Mouse (Mus musculus): Measurements from ENCODE around the gene Apbb2.

The Apbb2 gene

DNA sequence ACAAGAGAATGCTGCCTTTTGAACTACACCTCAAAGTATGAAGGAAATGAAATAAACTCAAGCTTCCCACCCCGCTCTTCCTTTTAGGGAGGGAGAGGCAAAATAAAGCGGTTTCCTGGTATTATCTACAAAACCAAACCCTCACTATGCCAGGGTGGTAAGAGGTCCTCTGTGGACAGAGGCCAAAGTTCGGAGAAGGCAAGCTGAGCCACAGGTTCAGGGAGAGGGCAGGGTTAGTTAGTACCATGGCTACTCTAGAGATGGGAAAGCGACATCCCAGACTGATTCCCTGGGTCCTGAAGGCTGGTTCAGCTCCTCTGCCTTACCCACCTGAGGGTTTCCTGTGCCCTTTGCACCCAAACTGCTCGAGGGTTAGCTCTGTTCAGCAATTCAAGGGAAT lies 159.7 kb downstream of the Apbb2 start:
- in situ Hi-C loops (cut with MboI; ENCODE audit: low pct_unique_long_range_greater_than_20kb in 1 of 2, low sequenced_read_pairs in 2 of 2, unreplicated experiment in 1 of 2): no loop called here

DNA sequence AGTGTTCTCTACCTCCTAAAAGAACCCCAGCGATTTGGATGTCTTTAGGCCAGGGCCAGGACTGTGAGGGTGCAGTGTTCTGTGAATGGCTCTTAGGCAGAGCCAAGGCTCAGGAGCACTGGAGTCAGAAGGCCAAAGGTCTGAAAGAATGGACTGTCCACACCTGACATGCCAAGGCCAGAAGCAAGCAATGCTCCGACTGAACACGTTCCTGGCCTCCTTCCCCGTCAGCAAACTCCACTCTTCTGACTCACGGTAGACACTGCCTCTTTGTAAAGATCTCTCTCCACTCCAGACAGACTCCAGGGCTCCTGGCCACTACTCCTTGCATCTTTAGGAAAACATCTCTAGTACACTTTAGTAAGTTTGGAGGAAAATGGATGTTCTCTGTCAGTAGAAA lies 163.3 kb downstream of the Apbb2 start:
- in situ Hi-C loops (cut with MboI; ENCODE audit: low pct_unique_long_range_greater_than_20kb in 1 of 2, low sequenced_read_pairs in 2 of 2, unreplicated experiment in 1 of 2): no loop called here

DNA sequence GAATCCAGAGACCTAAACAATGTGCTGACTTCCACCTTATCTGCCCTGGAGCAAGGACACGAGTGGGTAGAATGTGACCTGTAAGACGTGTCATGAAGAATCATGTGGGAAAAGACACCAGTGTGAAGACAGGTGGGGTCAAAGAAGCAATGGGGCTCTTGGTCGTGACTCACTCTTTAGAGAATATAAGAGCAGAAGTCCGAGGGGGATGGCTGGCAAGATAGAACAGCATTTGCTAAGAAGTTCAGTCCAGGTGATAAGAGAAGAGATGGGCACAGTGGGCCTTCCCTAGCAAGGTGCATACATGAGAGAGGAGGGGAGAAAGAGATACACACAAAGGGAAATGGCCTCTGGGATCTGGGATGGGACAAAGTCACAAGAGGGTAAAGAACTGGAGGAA lies 163.8 kb downstream of the Apbb2 start:
- in situ Hi-C loops (cut with MboI; ENCODE audit: low pct_unique_long_range_greater_than_20kb in 1 of 2, low sequenced_read_pairs in 2 of 2, unreplicated experiment in 1 of 2): no loop called here

DNA sequence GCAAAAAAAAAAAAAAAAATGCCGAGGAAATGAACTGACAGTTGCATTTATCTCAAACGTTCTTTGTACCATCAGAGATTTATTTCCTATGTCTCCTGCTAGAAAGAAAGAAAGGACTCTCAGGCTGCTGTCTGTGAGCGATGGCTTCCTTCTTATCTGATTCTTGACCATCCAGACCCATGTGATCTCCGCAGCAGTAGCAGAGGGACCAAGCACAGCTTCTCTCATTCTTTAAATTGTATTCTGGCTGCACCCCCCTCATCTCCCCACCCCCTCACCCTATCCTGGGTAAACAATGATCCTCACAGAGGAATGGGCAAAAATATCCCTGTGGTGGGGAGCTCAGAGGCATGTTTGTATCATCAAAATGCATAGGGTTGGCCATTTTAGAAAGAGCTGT lies 165.5 kb downstream of the Apbb2 start:
- in situ Hi-C loops (cut with MboI; ENCODE audit: low pct_unique_long_range_greater_than_20kb in 1 of 2, low sequenced_read_pairs in 2 of 2, unreplicated experiment in 1 of 2): no loop called here

DNA sequence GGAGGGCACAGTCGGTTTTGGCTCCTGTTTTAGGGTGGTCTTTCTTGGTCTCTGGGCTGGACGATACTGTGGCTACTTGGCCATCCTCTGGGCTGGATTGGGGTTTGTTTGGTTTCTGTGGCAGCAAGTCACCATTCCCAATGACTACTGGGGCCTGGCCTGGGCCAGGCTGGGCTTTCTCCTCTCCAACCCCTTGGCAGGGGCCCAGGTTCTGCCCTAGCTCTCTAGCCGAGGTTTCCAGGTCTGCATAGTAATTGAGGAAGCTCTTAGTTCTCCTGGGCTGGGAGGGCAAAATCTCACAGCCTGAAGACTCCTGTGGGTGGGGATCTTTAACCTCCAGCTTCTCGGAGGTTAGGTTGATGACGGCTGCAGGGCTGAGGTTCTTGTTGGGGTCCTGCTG lies 167.0 kb downstream of the Apbb2 start:
- in situ Hi-C loops (cut with MboI; ENCODE audit: low pct_unique_long_range_greater_than_20kb in 1 of 2, low sequenced_read_pairs in 2 of 2, unreplicated experiment in 1 of 2): no loop called here

DNA sequence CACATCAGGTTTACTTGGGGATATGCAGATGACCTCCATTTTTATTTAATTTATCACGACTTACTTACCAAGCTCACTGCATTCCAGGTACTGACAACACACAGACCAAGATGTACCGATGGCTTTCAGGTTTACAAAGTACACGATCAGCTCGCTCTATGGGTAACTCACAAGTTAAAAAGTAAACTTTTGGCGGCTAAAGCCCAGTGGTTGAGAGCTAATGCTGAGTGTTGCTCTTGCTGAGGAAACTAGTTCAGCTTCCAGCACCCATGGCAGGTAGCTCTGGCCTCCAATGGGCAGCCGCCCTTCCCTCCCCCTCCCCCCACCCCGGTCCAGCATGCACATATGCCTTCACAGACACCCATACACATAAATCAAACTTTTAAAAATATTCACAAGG lies 173.1 kb downstream of the Apbb2 start:
- in situ Hi-C loops (cut with MboI; ENCODE audit: low pct_unique_long_range_greater_than_20kb in 1 of 2, low sequenced_read_pairs in 2 of 2, unreplicated experiment in 1 of 2): no loop called here

DNA sequence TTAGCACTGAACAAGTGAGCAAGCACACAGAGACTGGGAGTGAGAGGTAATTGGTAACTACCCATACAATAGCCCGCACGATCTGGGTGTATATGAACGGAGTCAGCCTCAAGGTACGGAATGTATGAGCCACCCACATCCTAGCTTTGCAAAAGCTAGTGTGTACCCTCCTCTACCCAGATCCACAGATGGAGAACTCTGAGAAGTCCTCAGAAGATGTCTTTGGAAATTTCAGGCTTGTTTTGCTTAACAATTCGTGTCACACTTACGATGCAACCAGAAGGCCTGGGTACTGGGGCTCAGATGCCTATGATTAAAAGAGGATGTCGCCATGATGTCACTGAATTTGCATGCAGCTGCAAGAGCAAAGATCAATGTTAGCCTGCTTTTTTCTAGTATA lies 176.3 kb downstream of the Apbb2 start:
- in situ Hi-C loops (cut with MboI; ENCODE audit: low pct_unique_long_range_greater_than_20kb in 1 of 2, low sequenced_read_pairs in 2 of 2, unreplicated experiment in 1 of 2): no loop called here

DNA sequence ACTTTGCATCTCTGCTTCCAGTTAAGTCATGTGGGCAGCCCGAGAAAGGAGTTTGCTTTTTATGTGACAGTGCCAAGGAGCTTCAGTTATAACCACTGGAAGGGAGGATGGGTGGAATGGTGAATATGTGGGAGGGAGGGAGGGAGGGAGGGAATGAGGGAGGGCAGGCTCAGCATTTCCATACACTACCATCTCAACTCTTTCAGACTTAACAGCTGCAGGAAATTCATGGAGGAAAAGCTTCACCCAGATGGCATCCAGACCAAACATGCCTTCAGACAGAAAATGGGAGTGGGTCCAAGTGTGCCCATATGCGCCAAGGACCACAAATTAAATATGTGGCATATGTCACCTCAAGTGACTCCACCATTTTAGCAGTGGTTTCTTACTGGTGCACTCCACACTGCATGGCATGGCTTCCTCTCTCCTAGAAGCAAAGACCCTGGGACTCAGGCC lies 181.8 kb downstream of the Apbb2 start:
- in situ Hi-C loops (cut with MboI; ENCODE audit: low pct_unique_long_range_greater_than_20kb in 1 of 2, low sequenced_read_pairs in 2 of 2, unreplicated experiment in 1 of 2): no loop called here

DNA sequence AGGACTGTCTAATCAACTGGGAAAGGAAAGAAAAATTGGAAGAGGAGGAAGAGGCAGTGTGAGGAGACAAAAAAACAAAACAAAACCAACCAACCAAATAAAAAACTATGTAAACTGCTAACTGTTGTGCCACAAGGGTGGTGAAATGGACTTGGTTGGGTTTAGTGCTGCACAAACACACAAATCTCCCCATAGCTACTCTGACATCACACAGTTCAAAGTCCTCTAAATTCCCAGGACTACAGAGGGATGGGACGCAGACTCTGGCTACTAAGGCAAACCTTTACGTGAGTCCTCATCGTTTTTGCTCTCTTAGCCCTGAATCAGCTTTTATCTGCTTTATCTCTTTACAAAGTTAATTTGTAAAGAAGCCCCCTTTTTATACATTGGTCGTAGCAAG lies 183.4 kb downstream of the Apbb2 start:
- in situ Hi-C loops (cut with MboI; ENCODE audit: low pct_unique_long_range_greater_than_20kb in 1 of 2, low sequenced_read_pairs in 2 of 2, unreplicated experiment in 1 of 2): no loop called here

DNA sequence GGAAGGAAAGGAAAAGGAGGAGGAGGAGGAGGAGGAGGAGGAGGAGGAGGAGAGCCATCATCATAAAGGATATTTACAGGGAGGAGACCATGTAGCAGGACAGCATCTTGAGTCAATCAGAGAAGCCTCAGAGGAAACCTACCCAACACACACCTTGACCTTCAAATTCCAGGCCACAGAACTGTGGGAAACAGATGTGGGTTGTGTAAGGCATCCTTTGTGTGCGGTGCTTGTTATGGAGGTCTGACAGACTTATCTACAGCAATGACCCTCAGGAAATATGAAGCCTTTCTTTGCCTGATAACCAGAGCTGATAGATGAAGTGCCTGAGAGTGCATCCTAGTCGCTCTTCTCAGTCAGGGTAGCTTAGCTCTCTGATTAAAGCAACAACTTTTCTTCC lies 189.5 kb downstream of the Apbb2 start:
- in situ Hi-C loops (cut with MboI; ENCODE audit: low pct_unique_long_range_greater_than_20kb in 1 of 2, low sequenced_read_pairs in 2 of 2, unreplicated experiment in 1 of 2): no loop called here

DNA sequence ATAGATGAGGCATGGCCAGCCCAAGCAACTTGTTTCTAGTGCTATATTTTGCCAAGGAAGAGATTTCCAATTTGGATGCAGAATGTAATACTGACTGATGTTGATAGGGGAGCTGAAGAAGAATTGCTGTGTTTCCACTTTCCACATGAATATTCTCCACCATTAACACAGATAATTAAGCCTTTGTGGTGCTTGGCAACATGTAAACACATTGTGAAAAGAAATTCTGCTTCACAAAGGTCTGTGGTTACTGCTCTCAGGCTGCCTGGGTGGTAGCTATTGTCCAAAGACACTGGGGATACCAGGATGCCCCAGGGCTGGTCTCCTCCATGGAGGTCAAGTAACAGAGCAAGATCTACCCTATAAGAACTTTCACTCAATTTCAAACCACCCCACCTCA lies 190.5 kb downstream of the Apbb2 start:
- in situ Hi-C loops (cut with MboI; ENCODE audit: low pct_unique_long_range_greater_than_20kb in 1 of 2, low sequenced_read_pairs in 2 of 2, unreplicated experiment in 1 of 2): no loop called here

DNA sequence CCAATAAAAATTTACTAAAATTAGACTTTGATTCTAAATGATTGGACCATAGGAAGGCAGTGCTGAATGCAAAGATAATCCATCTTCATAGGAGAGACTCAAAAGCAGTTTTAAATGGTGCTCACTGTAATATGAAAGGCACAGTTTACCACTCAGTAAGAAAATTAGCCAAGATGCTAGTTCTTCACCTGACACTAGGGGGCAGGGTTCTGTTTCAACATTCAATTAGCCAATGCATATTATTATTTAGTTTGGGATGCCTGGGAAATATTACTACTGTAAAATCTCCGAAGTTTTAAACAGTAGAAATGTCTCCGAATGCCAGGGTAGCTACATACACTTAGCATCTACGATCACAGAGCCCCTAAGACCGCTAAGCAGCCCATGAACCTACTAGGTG lies 194.7 kb downstream of the Apbb2 start:
- in situ Hi-C loops (cut with MboI; ENCODE audit: low pct_unique_long_range_greater_than_20kb in 1 of 2, low sequenced_read_pairs in 2 of 2, unreplicated experiment in 1 of 2): no loop called here

DNA sequence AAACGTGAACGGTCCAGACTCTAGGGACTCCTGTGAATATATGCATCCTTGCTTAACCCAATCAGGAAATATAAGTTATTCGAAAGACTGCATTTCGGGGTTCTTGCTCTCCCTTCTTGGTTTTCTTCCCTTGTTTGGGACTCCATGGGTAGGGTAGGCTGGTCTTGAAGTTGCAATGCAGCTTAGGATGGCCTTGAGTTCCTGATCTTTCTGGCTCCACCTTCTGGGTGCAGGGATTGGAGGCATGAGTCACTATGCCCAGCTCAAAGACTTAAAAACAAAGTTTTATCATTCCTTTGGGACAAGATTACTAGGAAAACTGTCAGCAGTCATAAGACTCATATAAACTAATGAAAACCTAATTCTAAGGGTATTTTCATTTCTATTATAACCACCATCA lies 195.1 kb downstream of the Apbb2 start:
- in situ Hi-C loops (cut with MboI; ENCODE audit: low pct_unique_long_range_greater_than_20kb in 1 of 2, low sequenced_read_pairs in 2 of 2, unreplicated experiment in 1 of 2): no loop called here

DNA sequence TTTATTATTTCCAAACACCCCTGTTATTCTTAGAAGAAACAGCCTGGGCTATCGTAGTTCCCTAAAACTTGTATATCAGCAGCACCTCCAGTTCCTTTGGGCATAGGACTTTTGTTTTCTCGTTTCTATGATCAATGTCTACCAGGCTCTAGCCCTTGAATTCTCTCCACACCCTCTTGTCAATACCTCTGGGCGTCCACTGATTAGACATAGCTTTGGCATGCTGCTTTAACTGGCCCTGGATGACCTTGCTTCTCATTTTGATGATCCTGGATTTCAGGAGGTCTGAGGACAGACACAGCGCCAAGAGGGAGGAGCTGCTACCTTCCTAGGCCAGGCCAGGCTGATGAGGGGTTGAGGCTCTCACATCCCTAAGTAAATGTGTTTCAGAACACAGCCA lies 196.6 kb downstream of the Apbb2 start:
- in situ Hi-C loops (cut with MboI; ENCODE audit: low pct_unique_long_range_greater_than_20kb in 1 of 2, low sequenced_read_pairs in 2 of 2, unreplicated experiment in 1 of 2): no loop called here

DNA sequence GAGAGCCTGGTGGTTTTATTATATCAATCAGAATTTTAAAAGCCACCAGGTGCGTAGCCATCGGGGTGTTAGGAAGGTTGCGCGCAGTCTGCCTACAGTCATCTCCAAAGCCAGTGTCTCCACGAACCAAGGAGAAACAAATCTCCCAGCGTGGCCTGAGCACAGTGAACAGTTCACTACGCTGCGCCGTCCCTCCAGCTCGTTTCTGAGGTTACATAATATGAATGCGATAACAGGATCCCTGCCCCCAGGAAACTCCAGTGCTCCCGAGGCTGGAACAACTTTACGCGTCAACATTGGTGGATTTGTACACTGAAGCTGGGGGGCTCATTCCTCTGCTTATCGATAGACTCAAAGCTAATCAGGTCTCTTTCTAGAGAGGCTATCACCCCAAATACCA lies 197.4 kb downstream of the Apbb2 start:
- in situ Hi-C loops (cut with MboI; ENCODE audit: low pct_unique_long_range_greater_than_20kb in 1 of 2, low sequenced_read_pairs in 2 of 2, unreplicated experiment in 1 of 2): no loop called here

DNA sequence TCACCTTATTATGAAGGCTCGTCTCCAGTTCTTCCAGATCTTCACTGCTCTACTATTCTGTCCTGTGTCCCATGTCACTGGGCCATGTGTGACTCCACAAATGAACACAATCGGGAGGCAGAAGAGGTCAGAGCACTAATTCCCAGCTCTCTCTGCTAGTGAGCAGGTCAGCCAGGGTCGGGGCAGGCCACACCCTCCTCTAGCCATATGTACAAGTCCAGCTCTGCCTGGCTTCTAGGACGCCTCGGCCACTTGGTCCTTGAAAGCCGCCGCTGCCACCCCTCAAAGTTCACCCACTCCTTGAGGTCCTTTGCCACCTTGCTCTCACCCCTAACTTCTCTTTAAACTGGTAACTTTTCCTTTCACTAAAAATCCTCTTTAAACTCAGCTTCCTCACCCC lies 198.6 kb downstream of the Apbb2 start:
- in situ Hi-C loops (cut with MboI; ENCODE audit: low pct_unique_long_range_greater_than_20kb in 1 of 2, low sequenced_read_pairs in 2 of 2, unreplicated experiment in 1 of 2): no loop called here

DNA sequence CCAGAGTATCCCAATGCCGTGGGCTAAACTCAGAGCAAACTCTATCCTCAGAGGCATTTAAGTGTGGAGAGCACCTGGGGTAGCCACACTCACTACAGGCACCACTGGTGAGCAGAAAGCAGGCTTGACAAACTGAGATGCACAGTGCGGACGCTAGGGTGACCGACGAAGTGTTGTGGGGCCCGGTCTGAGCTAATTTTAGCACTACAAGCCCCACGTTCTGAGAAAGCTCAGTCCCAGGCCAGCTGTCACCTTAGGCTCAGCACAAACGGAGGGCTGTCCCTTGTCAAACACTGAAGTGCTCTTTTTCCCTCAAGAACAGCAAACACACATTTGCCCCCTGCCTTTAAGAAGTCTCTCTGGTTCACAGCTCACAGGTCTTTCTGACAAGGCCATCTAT lies 201.3 kb downstream of the Apbb2 start:
- in situ Hi-C loops (cut with MboI; ENCODE audit: low pct_unique_long_range_greater_than_20kb in 1 of 2, low sequenced_read_pairs in 2 of 2, unreplicated experiment in 1 of 2): no loop called here

DNA sequence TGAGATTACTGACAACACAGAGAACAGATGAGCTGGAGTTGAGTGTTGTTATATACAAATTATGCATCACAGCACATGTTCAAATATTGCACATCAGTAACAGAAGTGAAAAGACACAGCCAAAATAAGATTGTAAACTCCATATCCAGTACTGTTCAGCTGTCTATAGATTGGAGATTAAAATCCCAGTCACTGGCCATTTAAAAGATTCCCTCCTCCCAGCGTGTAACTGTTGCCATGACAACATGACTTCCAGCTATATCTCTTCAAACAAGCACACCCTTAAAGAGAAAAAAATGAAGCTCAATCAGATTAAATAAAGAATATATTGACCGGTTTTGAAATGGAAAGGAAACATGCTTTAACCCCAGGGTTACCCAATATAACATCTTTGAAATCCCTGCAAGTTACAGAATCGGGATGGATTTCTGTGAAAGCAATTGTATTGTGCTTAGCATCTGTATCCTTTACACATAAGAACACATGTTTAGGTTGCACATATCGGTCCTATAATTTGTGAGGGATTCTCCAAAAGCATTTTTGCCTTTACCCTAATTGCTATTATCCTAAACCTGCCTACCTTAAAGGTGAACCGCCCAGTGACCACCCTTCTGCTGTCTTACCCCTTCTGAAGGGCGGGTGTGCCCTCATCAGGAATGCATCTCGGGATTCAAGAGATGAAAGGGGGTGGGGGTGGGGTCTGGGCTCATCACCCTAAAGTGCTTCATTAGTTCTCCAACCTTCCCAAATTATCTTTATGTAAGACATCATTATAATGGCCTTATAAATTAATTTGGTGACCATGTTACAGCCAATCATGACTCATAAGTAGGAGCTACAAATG lies 202.7 kb downstream of the Apbb2 start:
- in situ Hi-C loops (cut with MboI; ENCODE audit: low pct_unique_long_range_greater_than_20kb in 1 of 2, low sequenced_read_pairs in 2 of 2, unreplicated experiment in 1 of 2): no loop called here

DNA sequence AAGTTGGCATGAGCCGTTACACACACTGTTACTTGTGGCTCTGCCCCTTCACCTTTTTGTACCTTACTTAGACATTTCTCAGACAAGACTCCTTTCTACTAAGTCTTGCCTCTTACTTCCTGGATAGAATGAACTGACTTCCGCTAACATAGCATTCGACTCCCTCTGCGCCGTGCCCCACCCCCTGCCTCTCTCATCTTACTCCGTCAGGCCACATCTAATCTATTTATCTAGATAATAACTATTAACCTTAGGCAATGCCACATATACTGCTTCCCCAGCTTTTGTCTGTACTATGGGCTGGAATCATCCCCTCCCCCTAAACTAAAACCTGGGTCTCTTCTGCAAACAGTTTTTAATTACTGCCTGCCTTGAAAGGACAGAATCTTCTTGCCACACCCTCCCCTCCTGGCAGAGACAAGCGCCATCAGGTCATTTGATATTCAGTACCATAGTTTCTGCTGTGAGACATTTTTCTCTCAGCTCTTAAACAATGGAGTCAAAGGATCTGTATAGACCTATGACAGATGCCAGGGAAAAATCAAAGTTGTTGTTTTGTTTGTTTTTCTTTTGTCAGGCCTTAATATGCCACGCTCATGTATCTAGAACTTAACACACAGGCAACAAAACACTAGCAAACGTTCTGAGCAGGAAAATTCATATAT lies 203.4 kb downstream of the Apbb2 start:
- in situ Hi-C loops (cut with MboI; ENCODE audit: low pct_unique_long_range_greater_than_20kb in 1 of 2, low sequenced_read_pairs in 2 of 2, unreplicated experiment in 1 of 2): no loop called here

DNA sequence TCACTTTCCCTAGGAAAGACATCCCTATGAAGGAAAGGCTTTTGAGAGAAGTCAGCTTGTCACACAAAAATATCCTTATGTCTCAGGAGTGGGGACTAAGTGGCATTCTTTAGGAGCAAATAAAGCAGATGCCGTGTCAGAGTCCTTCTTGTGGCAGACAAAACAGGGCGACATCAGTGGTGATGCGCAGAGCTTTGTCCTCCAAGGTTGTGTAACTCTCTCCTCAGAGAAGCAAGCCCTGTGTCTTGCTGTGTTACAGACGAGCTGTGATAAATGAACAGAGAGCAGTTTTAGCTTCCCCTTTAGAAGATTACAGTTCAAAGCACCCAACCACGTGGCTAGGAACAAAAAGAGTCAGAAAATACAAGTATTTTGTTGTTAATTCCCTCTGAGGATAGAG lies 205.2 kb downstream of the Apbb2 start:
- in situ Hi-C loops (cut with MboI; ENCODE audit: low pct_unique_long_range_greater_than_20kb in 1 of 2, low sequenced_read_pairs in 2 of 2, unreplicated experiment in 1 of 2): no loop called here

Measured in mouse embryonic stem cell (cell line).